Mouse (Mus musculus): ENCODE results near the gene Brinp3.
"Not testable (repeated sequence)": the region's sequence is repeated elsewhere in the genome, so short reads cannot be mapped to it uniquely, and the experiment has no call there.

The Brinp3 gene

DNA sequence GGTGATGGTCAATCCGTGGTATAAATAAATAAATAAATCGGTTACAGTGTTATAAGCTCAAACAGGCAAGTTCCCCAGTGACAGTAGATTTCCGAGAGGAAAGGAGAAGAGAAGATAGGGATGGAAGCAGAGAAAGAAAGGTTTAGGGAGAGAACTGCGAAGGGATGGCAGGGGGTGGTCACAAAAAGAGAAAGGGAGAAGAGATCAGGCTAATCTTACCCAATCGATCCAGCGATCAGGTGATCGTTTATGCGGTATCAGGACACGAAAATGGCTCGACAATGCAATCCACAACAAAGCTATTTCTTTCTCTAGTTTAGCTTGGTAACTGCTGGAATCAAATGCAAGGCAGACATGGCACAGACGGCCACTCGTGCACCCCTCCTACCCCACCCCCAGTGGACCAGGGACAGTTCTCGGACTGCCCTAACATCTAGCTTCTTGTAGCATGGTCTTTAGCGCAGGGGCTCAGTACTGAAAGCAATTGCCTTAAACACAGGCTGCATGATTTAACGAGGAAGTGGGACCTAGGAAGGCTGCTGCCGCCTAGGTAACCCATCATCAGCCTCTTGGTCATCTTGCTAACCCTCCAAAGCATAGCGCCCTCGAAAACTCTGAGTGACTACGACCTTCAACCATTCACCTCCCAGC is at the start of gene Brinp3:
Brinp3 (plus strand) TSS at position 80 of the 651 bp plus-strand sequence.
- no peak for DNase-seq

DNA sequence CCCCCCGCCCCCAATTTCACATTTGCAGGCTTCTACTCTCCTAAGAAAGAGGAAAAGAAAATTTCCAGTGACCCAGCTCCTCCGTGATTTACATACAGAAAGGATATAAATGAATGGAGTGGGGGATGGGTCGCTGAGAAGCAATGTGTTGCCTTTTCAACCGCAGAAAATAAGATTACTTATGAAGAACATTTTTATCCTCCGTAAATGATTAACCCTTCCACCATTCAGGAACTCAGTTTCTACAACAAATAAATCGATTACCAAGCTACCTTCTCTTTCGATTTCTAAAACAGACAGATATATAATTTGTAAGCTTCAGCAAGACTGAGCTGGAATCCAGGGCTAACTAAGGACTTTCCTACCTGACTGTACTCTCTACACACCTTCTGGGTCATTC is 339 bp upstream of the Brinp3 start:
- DNase-seq, result no peak

DNA sequence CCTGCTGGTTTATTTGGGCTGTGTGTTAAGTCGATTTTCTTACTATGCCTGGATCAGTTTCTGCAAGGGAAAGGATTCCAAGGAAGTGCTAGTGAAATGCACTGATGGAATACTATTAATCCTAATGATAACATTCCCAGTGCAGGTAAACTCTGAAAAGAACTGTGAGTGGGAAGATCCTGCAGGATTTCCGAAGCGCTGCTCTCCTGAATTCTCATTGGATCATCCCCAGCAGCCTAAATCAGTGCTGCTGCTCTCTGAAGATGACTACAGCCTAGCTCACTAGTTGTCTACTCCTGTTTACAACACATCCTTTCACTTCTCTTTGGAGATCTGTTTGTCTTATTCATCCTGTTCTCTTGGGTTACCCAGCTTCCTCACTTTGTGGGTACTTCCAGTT is 826 bp downstream of the Brinp3 start:
- no peak for DNase-seq

DNA sequence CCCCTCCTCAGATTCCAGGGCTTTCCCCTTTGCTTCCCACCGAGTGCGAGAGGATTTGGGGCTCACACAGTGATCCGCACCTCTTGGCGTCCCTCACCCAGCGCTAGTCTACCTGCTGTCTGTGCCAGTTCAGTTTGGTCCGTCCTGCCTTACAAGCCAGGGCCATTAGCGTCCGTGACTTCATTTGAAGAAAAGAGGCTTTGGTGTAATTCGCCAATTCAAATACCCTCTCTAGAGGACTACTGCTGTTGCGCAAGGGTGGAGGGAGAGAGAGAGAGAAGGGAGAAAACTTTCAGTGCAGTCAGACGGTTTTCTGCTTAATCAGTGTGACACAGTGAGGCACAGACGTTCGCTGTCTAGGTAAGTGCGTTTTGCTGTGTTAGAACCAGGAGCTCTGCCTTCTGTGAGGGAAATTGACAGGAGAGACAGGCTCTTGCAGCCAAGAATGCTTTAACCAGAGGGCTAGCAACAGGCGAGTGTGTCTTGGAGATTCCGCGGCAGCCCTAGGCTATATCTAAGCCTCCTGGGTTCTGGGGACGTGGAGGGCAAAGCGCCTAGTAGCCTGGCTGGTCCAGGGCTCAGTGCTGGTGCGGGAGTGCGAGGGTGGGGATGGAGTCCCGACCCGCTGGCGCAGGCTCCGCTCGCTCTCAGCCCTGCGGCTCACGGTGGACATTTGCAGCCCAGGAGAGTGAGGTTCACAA is 3.0 kb downstream of the Brinp3 start:
- no peak for DNase-seq

DNA sequence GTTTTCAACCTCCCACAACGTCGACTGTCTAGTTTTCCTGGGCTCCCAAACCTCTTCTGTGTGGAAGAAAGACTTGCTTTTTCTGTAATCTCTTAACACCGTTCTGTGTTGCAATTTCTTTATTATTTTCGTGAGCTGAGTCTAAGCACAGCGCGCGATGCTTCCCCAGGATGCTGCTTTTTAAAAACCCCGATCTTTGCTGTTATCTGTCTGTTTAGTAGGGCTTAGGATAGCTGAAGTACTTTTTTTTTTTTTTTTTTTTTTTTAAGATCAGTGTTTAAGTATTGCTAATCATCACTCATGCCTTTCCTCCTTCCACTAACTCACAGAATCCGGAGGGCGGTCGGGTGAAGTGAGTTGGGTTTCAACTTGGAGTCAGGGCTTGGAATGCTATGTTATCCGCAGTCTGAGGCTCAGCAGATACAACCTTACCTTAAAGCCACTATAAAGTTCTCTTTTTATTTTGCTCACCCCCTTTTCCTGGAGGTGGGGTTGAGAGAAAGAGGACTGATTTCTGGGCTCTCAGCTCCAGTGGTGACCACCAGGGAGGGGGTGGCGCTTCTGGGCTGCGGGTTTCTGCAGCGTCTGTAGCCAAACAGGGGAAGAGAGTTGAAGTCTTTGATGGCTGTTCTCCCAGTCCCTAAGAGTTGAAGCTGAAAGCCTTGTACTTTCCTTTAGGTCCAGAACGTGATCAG is 3.7 kb downstream of the Brinp3 start:
- peak; percentile 10 for DNase-seq

DNA sequence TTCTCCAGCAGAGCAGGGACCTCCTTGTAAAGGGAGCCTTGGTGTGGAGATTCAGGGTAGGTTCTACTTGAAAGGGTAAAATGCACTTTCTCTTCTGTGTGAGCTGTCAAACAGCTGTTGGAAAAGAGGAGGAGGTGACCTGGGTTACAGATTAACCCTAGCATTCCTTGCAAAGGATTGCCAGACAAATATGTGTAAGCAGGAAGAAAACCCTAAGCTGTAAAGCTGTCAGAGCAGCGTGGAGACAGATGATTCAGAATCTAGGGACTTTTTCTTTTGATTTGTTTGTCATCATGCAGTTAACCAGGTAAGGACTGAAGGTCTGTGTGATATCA is 4.2 kb downstream of the Brinp3 start:
- no peak for DNase-seq

DNA sequence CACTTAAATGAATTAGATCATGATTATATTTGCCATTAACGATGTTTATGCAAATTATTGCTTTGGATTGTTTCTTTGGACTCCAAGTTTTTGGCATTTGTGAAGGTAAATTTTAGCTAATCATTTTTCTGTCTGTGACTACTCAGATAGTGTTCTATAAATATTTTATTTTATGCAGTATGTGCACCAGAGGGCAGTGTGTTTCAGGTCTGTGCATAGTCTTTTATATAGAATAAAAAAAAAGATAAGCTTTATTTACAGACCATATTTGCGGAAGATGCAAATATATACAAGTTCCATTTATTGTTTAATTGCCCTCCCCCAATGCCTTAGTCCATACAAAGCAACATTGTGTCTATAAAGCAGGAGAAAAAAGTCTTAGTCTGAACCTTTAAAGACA is 20.8 kb downstream of the Brinp3 start:
- no peak for DNase-seq

DNA sequence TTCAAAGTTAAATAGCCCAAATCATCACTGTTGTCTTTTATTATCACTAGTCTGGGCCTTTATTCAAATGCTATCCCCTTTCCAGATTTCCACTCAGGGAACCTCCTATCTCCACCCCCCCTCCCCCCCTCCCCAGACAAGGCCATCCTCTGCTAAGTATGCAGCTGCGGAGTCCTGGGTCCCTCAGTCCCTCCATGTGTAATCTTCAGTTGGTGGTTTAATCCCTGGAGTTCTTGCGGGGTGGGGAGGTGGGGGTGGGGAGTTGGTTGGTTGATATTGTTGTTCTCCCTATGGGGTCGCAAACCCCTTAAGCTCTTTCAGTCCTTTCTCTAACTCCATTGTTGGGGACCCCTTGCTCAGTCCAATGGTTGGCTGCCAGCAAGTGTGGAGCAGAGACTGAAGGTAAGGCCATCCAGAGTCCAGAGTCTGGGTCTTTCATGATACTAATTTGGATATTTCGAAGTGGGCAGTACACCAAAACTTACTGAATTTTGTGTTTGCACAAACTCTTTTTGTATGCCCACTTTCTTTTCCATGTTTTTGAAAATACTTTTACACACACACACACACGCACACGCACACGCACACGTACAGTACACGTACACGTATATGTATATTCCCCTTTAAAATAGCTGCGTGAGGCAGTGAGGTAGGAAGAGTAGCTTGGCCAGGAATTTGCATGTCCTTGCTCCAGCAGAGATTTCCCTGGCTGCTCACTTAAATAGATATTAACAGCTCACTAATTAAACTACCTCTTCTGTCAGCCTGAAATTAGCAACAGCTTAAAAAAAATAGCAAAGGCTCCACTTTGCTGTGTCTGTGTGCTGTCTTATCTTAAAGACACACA is 29.4 kb downstream of the Brinp3 start:
- DNase-seq, result no peak

DNA sequence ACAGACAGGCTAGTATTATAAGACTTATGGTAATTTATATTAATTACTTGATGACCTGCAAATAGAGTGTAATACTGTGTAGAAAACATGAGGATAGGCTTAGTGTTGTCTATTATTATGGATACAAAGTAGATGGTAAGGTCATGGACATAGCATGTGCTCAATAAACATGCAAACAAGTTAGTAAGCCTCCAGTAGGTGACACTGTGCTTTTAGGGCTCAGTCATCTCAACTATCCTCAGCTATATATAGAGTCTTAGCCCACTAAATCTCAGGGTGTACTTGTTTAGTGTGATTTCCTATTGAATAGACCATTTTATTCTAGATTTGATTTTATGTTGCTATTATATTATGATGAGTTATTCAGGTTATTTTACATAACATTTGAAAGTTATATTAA is 34.0 kb downstream of the Brinp3 start:
- no peak for DNase-seq

DNA sequence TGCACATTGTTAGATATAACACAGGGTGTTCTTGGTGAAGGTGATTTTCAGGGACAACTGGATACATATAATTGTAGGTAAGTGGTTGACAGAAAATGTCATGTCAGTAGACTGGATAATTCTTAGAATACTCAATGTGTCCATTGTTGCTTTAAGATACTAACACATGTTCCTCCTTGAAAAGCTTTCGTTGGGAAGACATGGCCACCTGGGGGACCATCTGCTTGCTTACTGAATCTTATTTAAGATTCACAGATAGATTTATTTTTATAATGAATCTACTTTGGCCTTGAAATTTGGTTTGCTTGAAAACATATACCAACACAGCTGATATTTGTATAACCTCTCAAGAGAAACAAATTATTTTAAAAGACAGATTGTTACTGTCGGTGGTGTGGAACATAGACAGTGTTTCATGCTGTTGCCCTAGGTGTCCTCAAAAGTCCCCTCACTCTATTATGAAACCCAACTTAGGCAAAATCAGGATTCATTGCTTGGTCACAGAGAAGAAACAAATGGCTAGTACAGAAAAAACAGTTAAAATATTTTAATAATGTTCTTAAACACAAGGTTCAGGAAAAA is 52.4 kb downstream of the Brinp3 start:
- DNase-seq, result no peak

DNA sequence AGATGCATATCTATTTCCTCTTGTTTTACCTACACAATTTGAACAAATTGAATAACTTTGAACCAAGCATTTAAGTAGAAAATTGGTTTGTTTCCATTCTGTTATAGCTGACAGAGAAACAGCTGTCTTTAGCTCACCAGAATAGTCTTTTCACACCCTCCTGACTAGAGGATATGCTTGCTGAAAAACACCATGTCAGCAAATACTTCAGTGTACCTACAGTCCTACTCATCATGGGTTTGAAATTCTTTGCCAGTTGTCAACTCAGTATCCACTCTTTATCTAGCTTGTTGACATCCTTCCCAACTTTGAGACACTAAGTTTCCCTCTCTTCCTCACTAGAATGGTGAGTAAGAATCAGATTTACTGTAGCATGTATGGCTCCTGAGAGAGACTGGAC is 62.4 kb downstream of the Brinp3 start:
- DNase-seq, result no peak

DNA sequence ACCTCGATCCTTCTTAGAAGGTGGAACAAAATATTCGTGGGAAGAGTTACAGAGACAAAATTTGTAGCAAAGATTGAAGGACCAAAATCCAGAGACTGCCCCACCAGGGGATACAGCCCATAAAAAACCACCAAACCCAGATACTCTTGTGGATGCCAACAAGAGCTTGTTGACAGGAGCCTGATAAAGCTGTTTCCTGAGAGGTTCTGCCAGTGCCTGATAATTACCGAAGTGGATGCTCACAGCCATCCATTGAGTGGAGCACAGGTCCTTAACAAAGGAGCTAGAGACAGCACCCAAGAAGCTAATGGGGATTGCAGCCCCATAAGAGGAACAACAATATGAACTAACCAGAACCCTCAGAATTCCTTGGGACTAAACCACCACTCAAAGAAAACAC is 67.6 kb downstream of the Brinp3 start:
- no peak for DNase-seq

DNA sequence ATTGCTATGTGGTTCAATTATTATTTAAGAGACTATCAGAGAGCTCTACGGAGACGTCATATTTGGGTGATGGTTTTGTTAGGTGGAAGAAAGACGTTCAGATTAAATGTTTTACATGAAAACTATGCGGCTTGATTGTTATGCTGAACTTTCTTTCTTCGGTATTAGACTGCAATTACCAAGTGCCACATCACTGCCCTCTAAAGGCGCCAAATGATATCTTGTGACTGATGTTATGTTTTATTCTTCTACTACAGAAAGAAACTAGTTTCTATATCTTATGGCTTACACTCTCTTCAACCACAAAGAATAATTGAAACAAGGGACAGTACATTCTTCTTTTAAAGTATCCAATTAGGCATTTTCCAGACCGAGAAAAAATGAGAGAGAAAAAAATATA is 89.6 kb downstream of the Brinp3 start:
- DNase-seq, result no peak

DNA sequence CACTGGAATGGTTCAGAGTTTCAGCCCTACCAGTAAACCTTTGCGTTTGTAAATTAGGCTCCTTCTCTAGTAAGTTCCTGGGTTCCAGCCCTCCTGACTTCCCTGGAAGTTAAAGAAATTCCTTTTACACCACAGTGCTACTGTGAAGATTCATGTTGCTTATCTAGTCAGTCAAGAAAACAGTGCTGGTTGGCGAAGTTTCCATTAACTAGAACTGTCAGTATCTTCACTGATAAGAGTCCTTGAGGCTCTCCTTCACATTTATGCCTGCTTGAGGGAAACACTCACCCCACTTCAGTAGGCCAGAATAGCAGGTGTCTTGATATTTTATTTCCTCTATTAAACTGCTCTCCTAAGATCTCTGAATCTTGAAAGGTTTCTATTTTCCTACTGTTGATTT is 138.3 kb downstream of the Brinp3 start:
- DNase-seq, result no peak

DNA sequence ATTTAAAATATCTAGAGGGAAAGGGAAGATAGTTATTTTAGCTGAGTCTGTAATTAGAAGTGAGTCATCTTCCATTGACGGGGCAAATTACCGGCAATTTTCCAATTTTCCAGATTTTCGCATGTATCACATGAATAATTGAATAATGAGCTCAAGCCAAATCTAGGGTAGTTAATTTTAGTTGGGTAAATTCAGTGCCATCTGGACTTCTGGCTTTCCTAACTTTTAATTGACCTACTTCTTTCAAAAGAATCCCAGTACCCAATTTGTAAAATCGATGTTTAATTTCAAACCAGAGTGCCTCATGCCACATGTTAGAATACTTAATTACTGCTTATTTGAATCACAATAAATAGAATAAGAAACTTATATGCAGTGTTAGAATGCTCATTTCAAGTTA is 162.7 kb downstream of the Brinp3 start:
- no peak for DNase-seq

DNA sequence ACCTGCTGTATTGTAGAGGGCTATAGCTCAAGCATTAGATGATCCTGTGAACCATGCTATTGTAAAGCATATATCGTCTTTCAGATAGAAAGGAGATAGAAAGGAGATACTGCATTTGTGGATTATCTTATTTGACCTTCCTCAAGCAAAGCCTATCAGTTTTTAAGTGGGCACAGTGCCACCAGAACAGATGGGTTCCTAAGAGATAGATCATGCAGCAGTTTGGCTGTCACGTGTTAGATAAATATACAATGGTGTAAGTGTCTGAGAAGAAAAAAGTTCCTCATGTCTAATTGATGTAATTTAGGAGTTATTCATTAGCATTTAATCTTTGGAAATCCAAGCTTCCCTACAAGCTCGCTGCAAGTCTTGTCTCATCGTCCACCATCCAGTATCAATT is 206.2 kb downstream of the Brinp3 start:
- no peak for DNase-seq

DNA sequence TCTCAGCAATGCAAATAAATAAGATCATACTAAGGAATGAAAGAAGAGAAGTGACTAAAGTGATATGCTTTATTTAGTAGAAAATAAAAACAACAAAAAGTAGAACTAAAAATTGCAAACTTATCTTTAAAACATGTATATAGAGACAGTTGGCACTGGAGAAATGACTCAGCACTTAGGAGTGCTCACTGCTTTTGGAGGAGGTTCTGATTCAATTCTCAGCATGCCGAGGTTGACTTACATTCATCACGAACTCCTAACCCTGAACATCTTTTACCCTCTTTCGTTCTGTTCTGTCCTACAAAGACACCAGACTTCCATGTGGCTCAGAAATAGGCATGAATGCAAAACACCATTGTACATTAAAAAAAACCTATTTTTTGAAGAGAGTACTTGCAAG is 225.0 kb downstream of the Brinp3 start:
- no peak for DNase-seq

DNA sequence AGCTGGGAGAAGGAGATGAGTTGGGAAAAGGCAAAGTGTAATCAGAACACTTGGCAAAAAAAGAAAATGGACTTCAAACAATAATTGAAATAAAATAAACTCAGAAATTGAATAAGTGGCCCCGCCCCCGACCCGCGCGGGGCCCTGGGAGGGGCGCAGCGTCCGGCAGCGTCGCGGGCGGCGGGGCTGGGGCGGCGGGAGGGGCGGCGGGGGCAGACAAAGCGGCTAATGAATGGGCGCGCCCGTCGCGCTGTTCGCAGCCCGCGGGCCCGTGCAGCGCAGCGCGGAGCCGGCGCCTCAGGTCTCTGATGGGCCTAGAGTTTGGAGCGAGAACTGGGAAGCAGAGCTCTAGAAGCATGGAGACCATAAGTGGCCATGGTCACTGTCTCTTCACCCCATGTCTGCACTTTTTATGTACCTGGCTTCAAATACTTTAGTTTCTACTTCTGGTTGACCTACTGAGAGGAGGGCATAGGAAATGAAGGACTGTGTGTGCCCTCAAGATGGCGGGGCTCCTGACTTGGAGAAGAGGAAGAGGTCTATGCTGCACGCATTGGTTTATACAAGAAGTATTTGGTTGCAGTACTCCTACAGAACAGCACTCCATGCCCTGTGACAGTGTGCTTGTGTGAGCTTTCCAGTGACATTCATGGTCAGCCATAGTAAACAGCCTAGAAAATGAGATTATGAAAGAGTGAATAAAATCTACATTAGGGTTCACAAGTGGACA is 230.4 kb downstream of the Brinp3 start:
- DNase-seq, result not testable (repeated sequence)

DNA sequence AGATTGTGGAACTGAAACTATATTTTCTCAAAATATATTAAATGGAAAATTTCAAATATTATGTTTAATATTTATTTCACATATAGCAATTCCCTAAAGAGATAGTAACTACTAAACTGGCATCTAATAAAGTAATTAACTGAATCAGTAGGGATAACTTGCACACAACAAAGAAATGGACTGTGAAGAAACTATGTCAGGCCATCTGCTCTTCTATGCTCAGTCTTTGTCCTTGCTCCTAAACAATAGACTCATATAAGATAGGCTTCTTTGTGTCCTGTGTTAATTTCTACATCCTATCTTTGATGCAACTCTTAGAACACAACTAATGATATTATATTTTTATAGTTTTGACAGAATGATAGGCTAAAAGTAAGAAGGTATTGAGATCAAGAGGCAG is 256.5 kb downstream of the Brinp3 start:
- no peak for DNase-seq

DNA sequence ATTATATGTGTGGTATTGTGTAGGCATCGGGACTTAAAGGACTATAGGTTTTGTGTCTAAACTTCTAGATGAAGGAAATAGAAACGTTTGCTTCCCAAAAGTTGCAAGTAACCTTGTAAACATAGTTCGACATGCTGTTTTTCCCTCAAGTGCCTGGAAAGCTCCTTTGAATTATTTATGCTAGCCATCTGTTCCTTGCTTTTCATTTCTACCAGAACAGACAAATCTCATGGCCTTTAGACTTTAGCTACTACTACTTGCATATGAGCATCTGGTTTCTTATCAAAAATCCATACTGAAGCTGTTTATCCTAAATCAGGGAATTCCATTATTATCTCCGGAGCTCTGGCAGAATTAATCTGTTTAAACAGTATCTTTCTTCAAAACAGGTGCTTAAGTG is 288.7 kb downstream of the Brinp3 start:
- no peak for DNase-seq

DNA sequence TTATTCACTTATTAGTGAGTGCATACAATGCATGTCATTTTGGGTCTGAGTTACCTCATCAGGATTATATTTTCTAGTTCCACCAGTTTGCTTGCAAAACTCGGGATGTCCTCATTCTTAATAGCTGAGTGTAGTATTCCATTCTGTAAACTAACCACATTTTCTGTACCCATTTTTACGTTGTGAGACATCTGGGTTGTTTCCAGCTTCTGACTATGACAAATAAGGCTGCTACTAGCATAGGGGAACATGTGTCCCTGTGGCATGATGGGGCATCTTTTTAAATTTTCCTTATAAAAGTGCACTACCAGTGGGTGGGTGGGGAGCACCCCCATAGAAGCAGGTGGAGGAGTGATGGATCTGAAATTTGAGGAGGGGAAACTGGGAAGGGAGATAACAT is 292.7 kb downstream of the Brinp3 start:
- no peak for DNase-seq

DNA sequence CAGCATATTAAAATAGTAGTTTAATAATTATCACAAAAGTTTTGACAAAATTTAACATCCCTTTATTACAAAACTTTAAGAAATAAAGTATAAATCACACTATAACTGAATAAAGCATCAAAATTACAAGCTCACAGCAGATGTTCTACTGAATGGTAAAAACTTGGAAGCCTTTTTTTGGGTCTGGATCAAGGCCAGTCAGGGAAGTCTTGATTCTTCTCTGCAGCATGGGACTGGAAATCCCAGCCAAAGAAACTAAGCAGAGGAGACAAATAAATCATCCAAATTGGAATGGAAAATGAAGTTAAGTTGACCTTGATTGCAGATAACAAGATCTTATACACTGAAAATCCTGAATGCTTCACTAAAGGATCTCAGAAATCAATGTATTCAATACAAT is 298.3 kb downstream of the Brinp3 start:
- DNase-seq, result no peak

Measured in kidney, adult 18-20 months (tissue).